Mouse (Mus musculus): ENCODE data around the gene Mfsd13b. TPM values are rescaled to one million over a fixed set of nuclear protein-coding genes. Genes with fewer than 3 reads are reported as not detected.

Mfsd13b gene
- polyA plus RNA-seq, 1 experiment = not detected

GRCm38 (mm10) chr7:121035161-121035721 is 52.9 kb downstream of the Mfsd13b start:
- H3K9me3 ChIP-seq = 0 out of 2 replicates have a peak, but pooled peaks cover 4% of the 10 kb centered on the region
- H3K4me1 ChIP-seq = peaks cover 36% of the 10 kb centered on the region
- H3K4me3 ChIP-seq (replicated peaks) = peak overlapping the region; percentile 97
- peaks cover 15% of the 10 kb centered on the region for H3K27me3 ChIP-seq (replicated peaks)
- no peaks in the 10 kb centered on the region for H3K36me3 ChIP-seq (replicated peaks; ENCODE audit: low read length)
- TF ChIP-seq GATA1 (IDR thresholded peaks at IDR 0.05; ENCODE audit: borderline replicate concordance, low read length) (no peak), FLI1 (IDR thresholded peaks at IDR 0.05; ENCODE audit: low read length) (no peak)

- H3K27me3 ChIP-seq (replicated peaks) = no peaks in the 10 kb centered on the region
- H3K9me3 ChIP-seq = no peaks in the 10 kb centered on the region
- TF ChIP-seq FLI1 (IDR thresholded peaks at IDR 0.05; ENCODE audit: low read length) = no peak
- TF ChIP-seq GATA1 (IDR thresholded peaks at IDR 0.05; ENCODE audit: borderline replicate concordance, low read length) = no peak
- H3K36me3 ChIP-seq (replicated peaks; ENCODE audit: low read length) = peaks cover 5% of the 10 kb centered on the region
- H3K4me1 ChIP-seq = peaks cover 70% of the 10 kb centered on the region
- no peak overlapping the region for H3K4me3 ChIP-seq (replicated peaks)
Measured at GRCm38 (mm10) chr7:121040595-121040994, 58.3 kb downstream of the Mfsd13b start.

GRCm38 (mm10) chr7:121041989-121042388 is 59.7 kb downstream of the Mfsd13b start:
- TF ChIP-seq GATA1 (IDR thresholded peaks at IDR 0.05; ENCODE audit: borderline replicate concordance, low read length) (no peak), FLI1 (IDR thresholded peaks at IDR 0.05; ENCODE audit: low read length) (no peak)
- H3K27me3 ChIP-seq (replicated peaks) = no peaks in the 10 kb centered on the region
- peaks cover 5% of the 10 kb centered on the region for H3K36me3 ChIP-seq (replicated peaks; ENCODE audit: low read length)
- peaks cover 65% of the 10 kb centered on the region for H3K4me1 ChIP-seq
- H3K4me3 ChIP-seq (replicated peaks) = no peak overlapping the region
- H3K9me3 ChIP-seq = no peaks in the 10 kb centered on the region

GRCm38 (mm10) chr7:121043004-121043403 is 60.7 kb downstream of the Mfsd13b start:
- no peak overlapping the region for H3K4me3 ChIP-seq (replicated peaks)
- no peaks in the 10 kb centered on the region for H3K27me3 ChIP-seq (replicated peaks)
- H3K9me3 ChIP-seq = no peaks in the 10 kb centered on the region
- no peak for TF ChIP-seq GATA1 (IDR thresholded peaks at IDR 0.05; ENCODE audit: borderline replicate concordance, low read length)
- TF ChIP-seq FLI1 (IDR thresholded peaks at IDR 0.05; ENCODE audit: low read length) = no peak
- H3K4me1 ChIP-seq = peaks cover 61% of the 10 kb centered on the region
- peaks cover 8% of the 10 kb centered on the region for H3K36me3 ChIP-seq (replicated peaks; ENCODE audit: low read length)

- H3K4me1 ChIP-seq = peaks cover 60% of the 10 kb centered on the region
- no peaks in the 10 kb centered on the region for H3K27me3 ChIP-seq (replicated peaks)
- H3K9me3 ChIP-seq = no peaks in the 10 kb centered on the region
- H3K36me3 ChIP-seq (replicated peaks; ENCODE audit: low read length) = peaks cover 13% of the 10 kb centered on the region
- no peak overlapping the region for H3K4me3 ChIP-seq (replicated peaks)
- TF ChIP-seq FLI1 (IDR thresholded peaks at IDR 0.05; ENCODE audit: low read length) (no peak), GATA1 (IDR thresholded peaks at IDR 0.05; ENCODE audit: borderline replicate concordance, low read length) (no peak)
Measured at GRCm38 (mm10) chr7:121043510-121043909, 61.2 kb downstream of the Mfsd13b start.

- peaks cover 60% of the 10 kb centered on the region for H3K4me1 ChIP-seq
- no peaks in the 10 kb centered on the region for H3K27me3 ChIP-seq (replicated peaks)
- no peak overlapping the region for H3K4me3 ChIP-seq (replicated peaks)
- H3K36me3 ChIP-seq (replicated peaks; ENCODE audit: low read length) = peaks cover 15% of the 10 kb centered on the region
- TF ChIP-seq GATA1 (IDR thresholded peaks at IDR 0.05; ENCODE audit: borderline replicate concordance, low read length) (no peak), FLI1 (IDR thresholded peaks at IDR 0.05; ENCODE audit: low read length) (no peak)
- no peaks in the 10 kb centered on the region for H3K9me3 ChIP-seq
Measured at GRCm38 (mm10) chr7:121044251-121044650, 61.9 kb downstream of the Mfsd13b start.

- no peak for TF ChIP-seq GATA1 (IDR thresholded peaks at IDR 0.05; ENCODE audit: borderline replicate concordance, low read length)
- no peak for TF ChIP-seq FLI1 (IDR thresholded peaks at IDR 0.05; ENCODE audit: low read length)
- Histone ChIP-seq H3K9me3 (no peaks in the 10 kb centered on the region), H3K4me1 (peaks cover 47% of the 10 kb centered on the region), H3K36me3 (replicated peaks; ENCODE audit: low read length) (peaks cover 29% of the 10 kb centered on the region), H3K4me3 (replicated peaks) (no peak overlapping the region), H3K27me3 (replicated peaks) (no peaks in the 10 kb centered on the region)
Measured at GRCm38 (mm10) chr7:121045671-121046453, 63.6 kb downstream of the Mfsd13b start.

- Histone ChIP-seq H3K36me3 (replicated peaks; ENCODE audit: low read length) (peaks cover 47% of the 10 kb centered on the region), H3K9me3 (no peaks in the 10 kb centered on the region)
Measured at GRCm38 (mm10) chr7:121047624-121048023, 65.3 kb downstream of the Mfsd13b start.

GRCm38 (mm10) chr7:121053071-121053470 is 70.8 kb downstream of the Mfsd13b start:
- TF ChIP-seq GATA1 (IDR thresholded peaks at IDR 0.05; ENCODE audit: borderline replicate concordance, low read length) = no peak
- TF ChIP-seq FLI1 (IDR thresholded peaks at IDR 0.05; ENCODE audit: low read length) = no peak
- Histone ChIP-seq H3K4me1 (peaks cover 5% of the 10 kb centered on the region), H3K4me3 (replicated peaks) (no peak overlapping the region), H3K36me3 (replicated peaks; ENCODE audit: low read length) (peaks cover 91% of the 10 kb centered on the region), H3K9me3 (no peaks in the 10 kb centered on the region), H3K27me3 (replicated peaks) (no peaks in the 10 kb centered on the region)

More at GRCm38 (mm10) chr7:121047624-121048023, 65.3 kb downstream of the Mfsd13b start:
- Histone ChIP-seq H3K27me3 (replicated peaks) (no peaks in the 10 kb centered on the region), H3K4me1 (peaks cover 33% of the 10 kb centered on the region), H3K4me3 (replicated peaks) (no peak overlapping the region)
- TF ChIP-seq FLI1 (IDR thresholded peaks at IDR 0.05; ENCODE audit: low read length) = no peak
- no peak for TF ChIP-seq GATA1 (IDR thresholded peaks at IDR 0.05; ENCODE audit: borderline replicate concordance, low read length)
